Mouse (Mus musculus): ENCODE measurements around the gene Efcab14. TPM values are rescaled to one million over a fixed set of nuclear protein-coding genes. Genes with fewer than 3 reads are reported as not detected.

Efcab14 gene
- total RNA-seq, 2 experiments from 2014 or later, result 20.7 to 22.7 TPM

Other genes starting within 250 kb of the Efcab14 start
- not detected for gene Cyp4a14, start 241.6 kb upstream of the Efcab14 start, total RNA-seq (2021)
- gene Cyp4a10, start 219.5 kb upstream of the Efcab14 start, total RNA-seq (2021), result not detected
- gene Cyp4a31, start 174.1 kb upstream of the Efcab14 start, total RNA-seq (2021), result not detected
- gene Cyp4a32, start 136.8 kb upstream of the Efcab14 start, total RNA-seq (2021), result not detected
- 1 to 10 TPM; 3.7 to 4.3 TPM for gene Cyp4b1, start 90.0 kb upstream of the Efcab14 start, total RNA-seq (2021)
- gene Tex38, start 43.3 kb downstream of the Efcab14 start, total RNA-seq (2021), result under 1 TPM in 1 of 2 experiments, not detected in 1; 0.66 TPM
- gene Atpaf1, start 47.1 kb downstream of the Efcab14 start, total RNA-seq (2021), result 10 to 100 TPM; 23.4 to 26.3 TPM
- gene Mob3c, start 90.3 kb downstream of the Efcab14 start, total RNA-seq (2021), result 1 to 10 TPM; 3.9 TPM
- gene Mknk1, start 101.5 kb downstream of the Efcab14 start, total RNA-seq (2021), result 10 to 100 TPM; 28.8 to 29.8 TPM
- under 1 TPM in 1 of 2 experiments, not detected in 1; 0.32 TPM for gene Kncn, start 146.7 kb downstream of the Efcab14 start, total RNA-seq (2021)
- gene 6430628N08Rik, start 152.9 kb downstream of the Efcab14 start, total RNA-seq (2021), result under 1 TPM; 0.24 to 0.36 TPM
- gene Dmbx1, start 202.2 kb downstream of the Efcab14 start, total RNA-seq (2021), result under 1 TPM; 0.10 to 0.38 TPM